Mouse (Mus musculus) forebrain, embryonic 15.5 days (tissue): ENCODE data around the gene Itga3. TPM values are rescaled to one million over a fixed set of nuclear protein-coding genes. Genes with fewer than 3 reads are reported as not detected.
A peak's percentile ranks its signal among the peaks of the same experiment; 100 is the strongest.

Source experiments
- ATAC-seq: fragments of 200-750 bp; cut with Nextera tagmentation; replicated peaks from 2 replicates; pipeline ENCODE4 v1.8.0; 2017; ENCODE audit warnings: mild to moderate bottlenecking, moderate TSS enrichment, moderate library complexity
- H3K27ac ChIP-seq: fragments of 300-500 bp; sonication (generic); replicated peaks from 2 replicates; pipeline ENCODE4 v1.5.1; 2015; ENCODE audit warnings: mild to moderate bottlenecking, inconsistent platforms
- H3K27me3 ChIP-seq: fragments of 300-500 bp; sonication (generic); 2 replicates; pipeline ENCODE4 v1.6.1; 2015; ENCODE audit warnings: inconsistent platforms
- H3K36me3 ChIP-seq: fragments of 300-500 bp; sonication (generic); 2 replicates; pipeline ENCODE4 v1.6.1; 2015; ENCODE audit warnings: mild to moderate bottlenecking, inconsistent platforms
- H3K4me1 ChIP-seq: fragments of 300-500 bp; sonication (generic); 2 replicates; pipeline ENCODE4 v1.6.1; 2015; ENCODE audit warnings: inconsistent platforms
- H3K4me2 ChIP-seq: fragments of 300-500 bp; sonication (generic); replicated peaks from 2 replicates; pipeline ENCODE4 v1.6.1; 2015; ENCODE audit warnings: mild to moderate bottlenecking, inconsistent platforms
- H3K4me3 ChIP-seq: fragments of 300-500 bp; sonication (generic); 2 replicates; pipeline ENCODE4 v1.5.1; 2015; ENCODE audit warnings: mild to moderate bottlenecking, inconsistent platforms
- H3K9ac ChIP-seq: fragments of 300-500 bp; sonication (generic); replicated peaks from 2 replicates; pipeline ENCODE4 v1.6.1; 2015; ENCODE audit warnings: mild to moderate bottlenecking, inconsistent platforms
- H3K9me3 ChIP-seq: fragments of 300-500 bp; sonication (generic); 2 replicates; pipeline ENCODE4 v1.6.1; 2016; ENCODE audit warnings: inconsistent platforms
- WGBS: fragments of 180-500 bp; shearing (Covaris S2); methylation state at CpG from one replicate; pipeline ENCODE4 v1.1.7; 2015; ENCODE audit warnings: mixed read lengths; 5-methylcytosine and 5-hydroxymethylcytosine counted together
- polyA plus RNA-seq: library from polyadenylated mRNA; unstranded; fragments of >200 nt; fragmentation: Nextera tagmentation; extraction: Ambion mirVana; gene quantifications from 2 replicates; pipeline ENCODE4 v1.2.1, GENCODE M21; 2015

Itga3 gene
- polyA plus RNA-seq, 1 experiment from 2014 or later: 6.9 TPM

- ATAC-seq: no peak
- 86% methylated on average over 11 of the region's 11 CpGs for WGBS
- Histone ChIP-seq H3K4me2 (peak overlapping the region; percentile 96), H3K27me3 (no peaks in the 10 kb centered on the region), H3K36me3 (peaks cover 34% of the 10 kb centered on the region), H3K4me3 (peak overlapping the region; percentile 95), H3K27ac (no peak overlapping the region), H3K4me1 (peaks cover 76% of the 10 kb centered on the region), H3K9ac (peak overlapping the region; percentile 97; the same call in 1 of the 2 replicates), H3K9me3 (no peaks in the 10 kb centered on the region)
Observed at GRCm38 (mm10) chr11:94994947-94995772, 81.4 kb downstream of the Itga3 start.

Other genes with a start within 250 kb of the Itga3 start
- gene Col1a1, start 140.6 kb downstream of the Itga3 start, polyA plus RNA-seq: 40.2 and 40.5 TPM in 2 replicates
- gene Hils1, start 109.2 kb downstream of the Itga3 start, polyA plus RNA-seq: not detected in 2 replicates
- gene Sgca, start 100.5 kb downstream of the Itga3 start, polyA plus RNA-seq: not detected in 2 replicates
- gene Ppp1r9b, start 85.8 kb downstream of the Itga3 start, polyA plus RNA-seq: 23.0 and 23.9 TPM in 2 replicates
- 120 and 123 TPM in 2 replicates for gene Samd14, start 66.9 kb downstream of the Itga3 start, polyA plus RNA-seq
- gene Pdk2, start 35.4 kb downstream of the Itga3 start, polyA plus RNA-seq: 26.4 and 27.3 TPM in 2 replicates
- gene Dlx3, start 43.3 kb upstream of the Itga3 start, polyA plus RNA-seq: not detected in 2 replicates
- gene Dlx4, start 69.5 kb upstream of the Itga3 start, polyA plus RNA-seq: not detected in 2 replicates
- gene Tac4, start 184.7 kb upstream of the Itga3 start, polyA plus RNA-seq: not detected in 2 replicates
- gene Kat7, start 233.4 kb upstream of the Itga3 start, polyA plus RNA-seq: 75.7 and 75.9 TPM in 2 replicates